Mouse (Mus musculus): ENCODE data around the gene Kif26a.

The Kif26a gene

DNA sequence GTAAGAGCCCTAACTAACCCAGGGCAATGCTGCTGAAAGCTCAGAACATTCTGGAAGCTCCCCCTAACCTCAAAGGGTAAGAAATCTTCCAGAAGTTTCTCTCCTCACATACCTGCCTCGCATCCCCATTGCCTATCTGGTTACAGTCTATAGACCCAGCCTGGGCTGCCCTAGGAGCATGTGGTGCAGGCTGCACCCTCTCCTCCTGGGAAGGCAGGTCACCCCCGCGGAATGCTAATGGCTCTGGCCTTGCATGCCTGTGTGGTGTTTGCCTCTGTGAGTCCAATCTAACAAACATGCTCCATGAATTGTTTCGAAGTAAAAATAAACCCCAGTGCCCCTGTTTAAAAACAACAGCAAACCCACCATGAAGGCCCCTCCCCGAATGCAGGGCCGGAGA lies 75.3 kb downstream of the Kif26a start:
- DNase-seq (ENCODE audit: low read depth) = no peak

DNA sequence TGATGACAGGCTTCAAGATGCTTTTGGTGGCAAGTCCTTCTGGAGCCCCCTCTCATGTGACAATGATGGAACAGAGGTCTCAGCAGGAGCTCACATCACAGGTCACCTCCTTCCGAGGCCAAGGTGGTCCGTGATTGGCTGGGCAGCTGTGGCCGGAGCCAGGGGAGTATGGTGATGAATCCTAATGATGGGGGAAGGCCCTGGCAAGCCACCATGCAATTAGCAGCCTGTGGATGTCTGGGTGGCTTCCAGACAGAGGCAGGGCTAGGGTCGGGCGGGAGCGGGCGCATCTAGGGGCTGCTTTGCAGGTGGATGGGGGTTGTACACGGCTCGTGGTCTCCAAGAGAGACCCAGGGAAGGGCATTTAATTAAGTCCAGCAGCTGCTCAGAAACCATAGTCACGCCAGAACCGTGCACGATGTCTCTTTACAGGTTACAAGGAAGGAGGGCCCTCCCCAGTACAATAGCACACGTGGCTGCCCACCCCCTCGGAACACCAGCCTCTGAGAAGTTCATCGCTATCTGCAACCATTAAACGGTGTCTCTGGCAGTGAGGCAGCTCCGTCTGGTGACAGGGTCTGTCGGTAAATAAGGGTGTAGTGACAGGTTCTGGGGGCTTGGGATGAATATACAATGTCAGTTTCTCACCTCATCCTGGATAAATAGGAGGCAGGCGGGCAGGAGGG lies 75.9 kb downstream of the Kif26a start:
- no peak for DNase-seq (ENCODE audit: low read depth)

DNA sequence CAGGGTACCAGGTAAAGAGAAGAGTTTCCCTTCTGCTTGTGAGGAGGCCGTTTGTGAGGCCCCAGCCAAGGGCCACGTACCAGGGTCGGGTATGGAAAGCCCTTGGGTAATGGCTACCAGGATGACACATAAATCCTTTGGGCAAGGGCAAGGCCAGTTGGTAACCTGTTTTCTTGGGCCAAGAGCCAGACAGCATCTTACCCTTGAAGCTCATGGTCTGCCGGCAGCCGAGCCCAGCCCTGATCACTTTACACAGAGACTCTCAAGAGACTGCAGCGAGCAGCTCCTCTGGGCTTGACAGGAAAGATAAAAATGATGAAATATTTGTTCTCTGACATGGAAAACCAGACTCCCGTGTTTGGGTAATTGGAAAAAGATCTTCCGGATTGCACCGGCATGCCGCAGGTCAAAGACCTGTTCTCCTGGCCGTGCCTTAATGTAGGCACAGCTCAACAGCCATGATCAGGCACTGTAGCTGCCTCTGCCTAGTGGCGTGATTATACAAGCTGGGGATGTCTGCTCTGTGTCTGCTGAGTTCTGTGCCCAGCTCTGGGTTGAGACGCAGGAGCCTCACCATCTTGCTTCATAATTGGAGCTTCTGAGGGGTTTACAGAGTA lies 77.8 kb downstream of the Kif26a start:
- no peak for DNase-seq (ENCODE audit: low read depth)

DNA sequence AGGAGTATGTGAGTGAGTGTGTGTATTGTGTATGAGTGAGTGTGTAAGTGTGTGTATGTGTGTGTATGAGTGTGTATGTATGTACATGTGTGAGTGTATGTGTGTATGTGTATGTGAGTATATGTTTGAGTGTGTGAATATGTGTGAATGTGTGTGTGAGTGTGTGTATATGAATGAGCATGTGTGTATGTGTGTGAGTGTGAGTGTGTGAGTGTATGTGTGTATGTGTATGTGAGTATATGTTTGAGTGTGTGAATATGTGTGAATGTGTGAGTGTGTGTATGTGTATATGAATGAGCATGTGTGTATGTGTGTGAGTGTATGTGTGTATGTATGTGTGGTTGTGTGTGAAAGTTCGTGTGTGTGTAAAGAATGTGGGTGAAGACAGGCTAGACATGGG lies 80.2 kb downstream of the Kif26a start:
- no peak for DNase-seq (ENCODE audit: low read depth)

DNA sequence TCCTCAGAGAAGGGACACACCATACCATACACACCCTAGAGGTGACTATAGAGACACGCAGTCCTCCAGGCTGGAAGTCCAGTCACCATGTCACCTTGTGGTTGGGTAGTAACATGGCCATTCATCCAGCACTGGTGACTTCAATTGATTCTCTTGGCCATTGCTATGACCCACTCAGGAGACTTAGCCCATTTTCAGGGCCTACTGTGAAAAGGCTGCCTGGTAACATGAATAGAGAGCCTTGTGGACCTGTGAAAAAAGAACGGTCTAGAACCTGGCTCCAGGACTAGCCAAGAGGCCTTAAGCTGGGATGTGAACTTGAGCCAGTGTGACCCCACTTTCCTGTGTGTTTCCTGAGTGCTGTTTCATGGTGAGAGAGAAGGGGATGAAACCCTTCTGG lies 80.6 kb downstream of the Kif26a start:
- DNase-seq (ENCODE audit: low read depth) = no peak

DNA sequence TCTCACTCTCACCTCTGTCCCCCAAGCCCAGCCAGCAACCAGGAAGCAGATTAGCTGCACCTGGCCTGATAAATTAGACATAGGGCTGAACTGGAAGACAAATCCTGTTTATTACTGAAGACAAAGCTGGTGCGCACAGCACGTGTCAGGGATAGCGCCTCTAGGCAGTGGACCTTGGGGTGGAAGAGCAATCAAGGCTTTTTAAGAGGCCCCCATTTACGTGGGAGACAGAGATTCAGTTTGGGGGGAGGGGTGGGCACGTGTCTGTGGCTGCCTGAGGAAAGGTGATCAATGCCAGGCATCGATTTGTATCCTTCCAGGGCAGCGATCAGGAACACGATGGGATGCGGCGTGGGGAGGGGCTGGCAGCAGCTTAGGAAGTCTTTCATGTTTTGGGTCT lies 83.1 kb downstream of the Kif26a start:
- no peak for DNase-seq (ENCODE audit: low read depth)

DNA sequence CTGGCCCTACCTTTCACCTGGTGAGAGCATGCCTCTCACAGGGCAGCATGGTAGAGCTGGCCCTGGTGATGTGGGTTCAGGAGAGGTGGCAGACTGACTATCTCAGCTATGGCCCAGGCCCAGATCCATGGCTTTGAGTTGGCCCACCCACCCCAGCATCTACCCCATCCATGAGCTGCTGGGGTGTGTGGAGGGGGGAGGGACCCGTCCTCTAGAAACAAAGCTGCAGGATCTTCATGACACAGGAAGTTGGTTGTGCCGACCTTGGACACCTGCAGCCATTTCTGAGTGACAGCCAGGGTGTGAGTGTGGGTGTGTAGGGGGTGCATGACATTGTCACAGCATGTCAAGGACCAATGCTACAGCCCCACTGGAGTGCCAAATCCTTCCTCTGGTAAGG lies 84.2 kb downstream of the Kif26a start:
- no peak for DNase-seq (ENCODE audit: low read depth)
